Mouse (Mus musculus) kidney, postnatal 0 days (tissue): Measurements from ENCODE around the gene Dcun1d2. TPM values are rescaled to one million over a fixed set of nuclear protein-coding genes. Genes with fewer than 3 reads are reported as not detected.

Experiments used
- ATAC-seq: fragments of 200-750 bp; cut with Nextera tagmentation; replicated peaks from 2 replicates; pipeline ENCODE4 v1.8.0; 2017; ENCODE audit warnings: low read depth, moderate number of reproducible peaks, moderate TSS enrichment, moderate library complexity; ENCODE audit not compliant: low FRiP score
- DNase-seq: peaks from one replicate; pipeline ENCODE4 v3.0.0-alpha.2; 2016; ENCODE audit warnings: low spot score
- H3K27ac ChIP-seq: fragments of 300-500 bp; sonication (generic); 2 replicates; pipeline ENCODE4 v1.5.1; 2014; ENCODE audit warnings: mild to moderate bottlenecking
- H3K27me3 ChIP-seq: fragments of 300-500 bp; sonication (generic); 2 replicates; pipeline ENCODE4 v1.6.1; 2014; ENCODE audit warnings: low read length, mixed read lengths; ENCODE audit not compliant: insufficient read depth
- H3K36me3 ChIP-seq: fragments of 300-500 bp; sonication (generic); 2 replicates; pipeline ENCODE4 v1.6.1; 2014; ENCODE audit warnings: low read length, mixed read lengths; ENCODE audit not compliant: insufficient read depth
- H3K4me1 ChIP-seq: fragments of 300-500 bp; sonication (generic); replicated peaks from 2 replicates; pipeline ENCODE4 v1.6.1; 2014; ENCODE audit warnings: antibody characterized with exemption, low read length, mixed read lengths; ENCODE audit not compliant: insufficient read depth
- H3K4me2 ChIP-seq: fragments of 300-500 bp; sonication (generic); 2 replicates; pipeline ENCODE4 v1.6.1; 2014; ENCODE audit warnings: mild to moderate bottlenecking, low read length, moderate library complexity, mixed read lengths
- H3K4me3 ChIP-seq: fragments of 300-500 bp; sonication (generic); replicated peaks from 2 replicates; pipeline ENCODE4 v1.5.1; 2014; ENCODE audit warnings: low read depth, low read length
- H3K9ac ChIP-seq: fragments of 300-500 bp; sonication (generic); 2 replicates; pipeline ENCODE4 v1.6.1; 2014; ENCODE audit warnings: low read depth, low read length
- H3K9me3 ChIP-seq: fragments of 300-500 bp; sonication (generic); replicated peaks from 2 replicates; pipeline ENCODE4 v1.6.1; 2016; ENCODE audit warnings: low read length, inconsistent platforms, mixed read lengths
- CTCF ChIP-seq: IDR thresholded peaks from 2 replicates; pipeline ENCODE4 v1.5.1; 2016; ENCODE audit warnings: antibody characterized with exemption, low read depth, mild to moderate bottlenecking, moderate library complexity
- WGBS: fragments of 180-500 bp; shearing (Covaris S2); extraction: QIAGEN DNeasy Blood & Tissue Kit; methylation state at CpG from one replicate; pipeline ENCODE4 v1.1.7; 2014; 5-methylcytosine and 5-hydroxymethylcytosine counted together
- polyA plus RNA-seq: library from polyadenylated mRNA; unstranded; fragments of >200 nt; fragmentation: Nextera tagmentation; extraction: Ambion mirVana; gene quantifications from 2 replicates; pipeline ENCODE4 v1.2.1, GENCODE M21; 2015

Gene Dcun1d2
- polyA plus RNA-seq, 1 experiment from 2014 or later = 17.3 TPM

- H3K36me3 ChIP-seq = peaks cover 14% of the 10 kb centered on the region
- no peaks in the 10 kb centered on the region for H3K27me3 ChIP-seq
- DNase-seq = no peak
- no peaks in the 10 kb centered on the region for H3K9me3 ChIP-seq
- 88% methylated on average over 5 of the region's 5 CpGs for WGBS
- H3K4me2 ChIP-seq = no peak overlapping the region
- no peak overlapping the region for H3K4me3 ChIP-seq
- H3K4me1 ChIP-seq = no peaks in the 10 kb centered on the region
- no peak for ATAC-seq
- no peak overlapping the region for H3K9ac ChIP-seq
- H3K27ac ChIP-seq = no peak overlapping the region
- TF ChIP-seq CTCF = no peak
Observed at GRCm38 (mm10) chr8:13272834-13273233, 15.1 kb downstream of the Dcun1d2 start.

GRCm38 (mm10) chr8:13267566-13267965 is 20.4 kb downstream of the Dcun1d2 start:
- 61% methylated on average over 2 of the region's 2 CpGs for WGBS
- ATAC-seq = no peak

GRCm38 (mm10) chr8:13263376-13263775 is 24.6 kb downstream of the Dcun1d2 start:
- TF ChIP-seq CTCF = no peak
- ATAC-seq (no peak), DNase-seq (no peak)
- Histone ChIP-seq H3K4me3 (no peak overlapping the region), H3K27me3 (no peaks in the 10 kb centered on the region), H3K27ac (no peak overlapping the region), H3K4me2 (no peak overlapping the region), H3K36me3 (peaks cover 11% of the 10 kb centered on the region; the same call in 1 of the 2 replicates), H3K9ac (no peak overlapping the region), H3K4me1 (no peaks in the 10 kb centered on the region), H3K9me3 (no peaks in the 10 kb centered on the region)
- WGBS = 52% methylated on average over 3 of the region's 3 CpGs

More at GRCm38 (mm10) chr8:13267566-13267965, 20.4 kb downstream of the Dcun1d2 start:
- Histone ChIP-seq H3K4me3 (no peak overlapping the region), H3K9ac (no peak overlapping the region), H3K4me2 (no peak overlapping the region), H3K27me3 (no peaks in the 10 kb centered on the region), H3K36me3 (peaks cover 8% of the 10 kb centered on the region), H3K4me1 (no peaks in the 10 kb centered on the region), H3K27ac (no peak overlapping the region), H3K9me3 (no peaks in the 10 kb centered on the region)
- no peak for TF ChIP-seq CTCF
- DNase-seq = peak; percentile 25

DNA sequence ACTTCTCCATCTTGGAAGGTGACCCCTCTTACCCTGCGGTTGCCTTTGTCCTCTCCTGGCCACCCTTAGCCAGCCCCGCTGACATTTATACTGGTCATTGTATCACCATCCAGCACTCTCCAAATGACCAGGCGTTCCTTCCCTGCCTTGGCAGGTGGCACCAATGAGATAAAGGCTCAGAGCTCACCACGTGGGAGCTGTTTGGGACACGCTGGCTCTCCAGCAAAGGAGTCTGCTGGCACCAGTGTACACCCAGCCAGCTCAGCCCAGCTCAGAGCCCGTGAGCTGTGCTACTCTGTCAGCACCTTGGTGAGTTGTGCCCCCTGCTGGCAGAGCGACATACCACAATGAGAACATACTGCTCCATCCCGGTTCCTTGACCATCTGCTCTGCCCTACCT is 33.9 kb downstream of the Dcun1d2 start, which contains the start of gene Adprhl1:
Gene Adprhl1, minus strand, starts transcription at position 144 of the 400 bp plus-strand sequence.
- H3K9ac ChIP-seq = no peak within 1 kb of the TSS
- peak; percentile 74 for TF ChIP-seq CTCF
- no peak within 1 kb of the TSS for H3K4me3 ChIP-seq
- H3K9me3 ChIP-seq = no peaks in the 10 kb centered on the region
- no peak within 1 kb of the TSS for H3K27ac ChIP-seq
- WGBS = 31% methylated on average over 8 of the region's 8 CpGs
- H3K4me1 ChIP-seq = no peaks in the 10 kb centered on the region
- H3K36me3 ChIP-seq = peaks cover 16% of the 10 kb centered on the region
- ATAC-seq = peak; percentile 88
- no peak within 1 kb of the TSS for H3K4me2 ChIP-seq
- peak; percentile 69 for DNase-seq
- no peaks in the 10 kb centered on the region for H3K27me3 ChIP-seq

GRCm38 (mm10) chr8:13253413-13253812 is 34.5 kb downstream of the Dcun1d2 start:
- WGBS = 53% methylated on average over 5 of the region's 5 CpGs
- Histone ChIP-seq H3K27ac (no peak overlapping the region), H3K27me3 (no peaks in the 10 kb centered on the region), H3K4me3 (no peak overlapping the region), H3K4me1 (no peaks in the 10 kb centered on the region), H3K9me3 (no peaks in the 10 kb centered on the region), H3K36me3 (peaks cover 16% of the 10 kb centered on the region), H3K4me2 (no peak overlapping the region), H3K9ac (no peak overlapping the region)
- DNase-seq (no peak), ATAC-seq (no peak)
- no peak for TF ChIP-seq CTCF

DNA sequence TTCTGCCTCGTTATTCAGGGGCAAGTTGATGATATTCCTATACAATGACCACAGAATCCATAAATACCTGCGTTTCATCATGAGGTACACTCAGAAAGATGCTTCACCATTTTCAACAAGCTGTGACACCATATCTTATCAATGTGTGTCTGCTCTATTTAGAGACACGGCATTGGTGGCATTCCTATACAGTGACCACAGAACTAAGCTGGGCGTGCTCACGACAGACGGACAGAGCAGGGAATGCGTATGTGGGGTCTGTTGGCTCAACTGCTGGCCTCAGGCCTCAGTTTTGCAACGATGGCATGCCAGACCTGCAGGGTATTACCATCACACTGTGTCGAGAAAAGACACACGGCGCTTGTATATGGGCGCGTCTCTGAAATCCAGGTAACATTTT is 35.1 kb downstream of the Dcun1d2 start:
- no peak for DNase-seq
- Histone ChIP-seq H3K36me3 (peaks cover 16% of the 10 kb centered on the region), H3K27ac (no peak overlapping the region), H3K4me3 (no peak overlapping the region), H3K4me2 (no peak overlapping the region), H3K4me1 (no peaks in the 10 kb centered on the region), H3K9ac (no peak overlapping the region), H3K9me3 (no peaks in the 10 kb centered on the region), H3K27me3 (no peaks in the 10 kb centered on the region)
- no peak for ATAC-seq
- no peak for TF ChIP-seq CTCF
- 91% methylated on average over 13 of the region's 13 CpGs for WGBS

DNA sequence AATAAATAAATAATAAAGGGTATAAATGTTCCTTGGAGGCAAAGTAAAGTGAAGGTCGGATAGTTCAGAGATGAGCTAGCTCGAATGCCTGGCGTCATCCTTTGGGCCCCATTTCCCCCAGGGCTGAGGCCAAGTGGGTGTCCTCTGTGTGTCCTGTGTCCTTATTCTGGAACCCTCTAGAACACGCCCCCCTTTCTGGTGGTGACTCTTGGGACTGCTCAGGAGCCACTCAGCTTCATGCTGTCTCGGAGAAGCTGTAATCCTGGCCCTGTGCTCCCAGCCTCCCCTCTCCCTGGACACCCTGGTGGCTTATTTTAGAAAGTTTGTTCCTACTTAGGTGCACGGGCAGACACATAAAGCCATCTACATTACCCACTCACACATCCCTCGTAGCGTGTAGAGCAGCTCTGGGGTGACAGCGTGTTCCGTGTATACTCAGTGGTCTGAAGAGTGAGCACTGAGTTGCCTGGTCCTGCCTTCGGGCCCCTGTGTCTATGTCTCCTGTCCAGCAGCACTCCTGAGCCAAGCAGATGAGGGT is 43.5 kb downstream of the Dcun1d2 start:
- no peak for DNase-seq
- H3K4me1 ChIP-seq = no peaks in the 10 kb centered on the region
- no peaks in the 10 kb centered on the region for H3K9me3 ChIP-seq
- ATAC-seq = no peak
- H3K4me2 ChIP-seq = no peak overlapping the region
- H3K27me3 ChIP-seq = no peaks in the 10 kb centered on the region
- 87% methylated on average over 11 of the region's 11 CpGs for WGBS
- no peak for TF ChIP-seq CTCF
- H3K27ac ChIP-seq = no peak overlapping the region
- H3K4me3 ChIP-seq = no peak overlapping the region
- H3K9ac ChIP-seq = no peak overlapping the region
- no peaks in the 10 kb centered on the region for H3K36me3 ChIP-seq
